Mouse (Mus musculus) neural tube, embryonic 11.5 days (tissue): ENCODE data around the gene Zfp53. TPM values are rescaled to one million over a fixed set of nuclear protein-coding genes. Genes with fewer than 3 reads are reported as not detected.
"Not testable (repeated sequence)": the region's sequence is repeated elsewhere in the genome, so short reads cannot be mapped to it uniquely, and the experiment has no call there.

Experiments used
- ATAC-seq: fragments of 200-750 bp; cut with Nextera tagmentation; 2 replicates; pipeline ENCODE4 v1.8.0; 2017; ENCODE audit warnings: moderate number of reproducible peaks, mild to moderate bottlenecking, moderate TSS enrichment, moderate library complexity; ENCODE audit not compliant: insufficient read depth, low FRiP score, low TSS enrichment
- DNase-seq: peaks from one replicate; pipeline ENCODE4 v3.0.0-alpha.2; 2015; ENCODE audit warnings: low spot score
- H3K27ac ChIP-seq: fragments of 300-500 bp; sonication (generic); 2 replicates; pipeline ENCODE4 v1.5.1; 2014; ENCODE audit warnings: low read depth, mild to moderate bottlenecking, low read length
- H3K27me3 ChIP-seq: fragments of 300-500 bp; sonication (generic); 2 replicates; pipeline ENCODE4 v1.6.1; 2014; ENCODE audit warnings: mild to moderate bottlenecking, low read length, mixed read lengths; ENCODE audit not compliant: control insufficient read depth, insufficient read depth
- H3K36me3 ChIP-seq: fragments of 300-500 bp; sonication (generic); 2 replicates; pipeline ENCODE4 v1.6.1; 2014; ENCODE audit warnings: mild to moderate bottlenecking, low read length, moderate library complexity, mixed read lengths; ENCODE audit not compliant: control insufficient read depth, insufficient read depth
- H3K4me1 ChIP-seq: fragments of 300-500 bp; sonication (generic); 2 replicates; pipeline ENCODE4 v1.6.1; 2014; ENCODE audit warnings: low read length, mixed read lengths; ENCODE audit not compliant: control insufficient read depth, insufficient read depth
- H3K4me2 ChIP-seq: fragments of 300-500 bp; sonication (generic); 2 replicates; pipeline ENCODE4 v1.6.1; 2014; ENCODE audit warnings: low read depth, mild to moderate bottlenecking, moderate library complexity
- H3K4me3 ChIP-seq: fragments of 300-500 bp; sonication (generic); 2 replicates; pipeline ENCODE4 v1.5.1; 2014; ENCODE audit warnings: low read depth, low read length
- H3K9ac ChIP-seq: fragments of 300-500 bp; sonication (generic); 2 replicates; pipeline ENCODE4 v1.6.1; 2014; ENCODE audit warnings: mild to moderate bottlenecking, low read length
- H3K9me3 ChIP-seq: fragments of 300-500 bp; sonication (generic); 2 replicates; pipeline ENCODE4 v1.6.1; 2016; ENCODE audit warnings: low read length; ENCODE audit not compliant: control insufficient read depth
- WGBS: fragments of 180-500 bp; shearing (Covaris S2); extraction: QIAGEN DNeasy Blood & Tissue Kit; methylation state at CpG from one replicate; pipeline ENCODE4 v1.1.7; 2014; 5-methylcytosine and 5-hydroxymethylcytosine counted together
- polyA plus RNA-seq: library from polyadenylated mRNA; unstranded; fragments of >200 nt; fragmentation: Nextera tagmentation; extraction: Ambion mirVana; gene quantifications from 2 replicates; pipeline ENCODE4 v1.2.1, GENCODE M21; 2014

Gene Zfp53
- 8.7 and 10.1 TPM in 2 replicates for polyA plus RNA-seq

GRCm38 (mm10) chr17:21488760-21489499, at the start of gene Zfp53:
Zfp53 (plus strand) TSS chr17:21488998.
- Histone ChIP-seq H3K4me3 (peak within 1 kb of the TSS; percentile 71), H3K27ac (peak within 1 kb of the TSS; percentile 68), H3K4me1 (no peaks in the 10 kb centered on the region), H3K4me2 (peak within 1 kb of the TSS; percentile 66), H3K9me3 (no peaks in the 10 kb centered on the region), H3K27me3 (no peaks in the 10 kb centered on the region), H3K9ac (peak within 1 kb of the TSS; percentile 72), H3K36me3 (no peaks in the 10 kb centered on the region)
- WGBS: 1% methylated on average over 34 of the region's 34 CpGs
- ATAC-seq: peak; percentile 100
- peak; percentile 83 for DNase-seq

GRCm38 (mm10) chr17:21449669-21450068, 39.1 kb upstream of the Zfp53 start:
- peak overlapping the region; percentile 58 for H3K4me3 ChIP-seq
- no peaks in the 10 kb centered on the region for H3K36me3 ChIP-seq
- no peaks in the 10 kb centered on the region for H3K9me3 ChIP-seq
- no peaks in the 10 kb centered on the region for H3K4me1 ChIP-seq
- no peaks in the 10 kb centered on the region for H3K27me3 ChIP-seq
- WGBS: 1% methylated on average over 3 of the region's 3 CpGs
- H3K4me2 ChIP-seq: peak overlapping the region; percentile 58
- ATAC-seq: peak; percentile 82
- DNase-seq: peak; percentile 78
- H3K9ac ChIP-seq: peak overlapping the region; percentile 48
- H3K27ac ChIP-seq: peak overlapping the region; percentile 46; the same call in 1 of the 2 replicates

GRCm38 (mm10) chr17:21450138-21450704, 38.6 kb upstream of the Zfp53 start, which contains the start of gene Zfp51:
Zfp51 (plus strand) TSS chr17:21450374.
- Histone ChIP-seq H3K4me3 (peak within 1 kb of the TSS; percentile 58), H3K27ac (peak within 1 kb of the TSS; percentile 46; the same call in 1 of the 2 replicates), H3K4me1 (no peaks in the 10 kb centered on the region), H3K9ac (peak within 1 kb of the TSS; percentile 48), H3K27me3 (no peaks in the 10 kb centered on the region), H3K9me3 (no peaks in the 10 kb centered on the region), H3K36me3 (no peaks in the 10 kb centered on the region), H3K4me2 (peak within 1 kb of the TSS; percentile 58)
- ATAC-seq (peak; percentile 100), DNase-seq (peak; percentile 85)
- WGBS: under 1% methylated on average over 26 of the region's 26 CpGs

GRCm38 (mm10) chr17:21463550-21463949, 25.2 kb upstream of the Zfp53 start:
- H3K4me1 ChIP-seq: no peaks in the 10 kb centered on the region
- no peaks in the 10 kb centered on the region for H3K9me3 ChIP-seq
- H3K9ac ChIP-seq: no peak overlapping the region
- no peak overlapping the region for H3K4me2 ChIP-seq
- DNase-seq: no peak
- H3K36me3 ChIP-seq: peaks cover 5% of the 10 kb centered on the region; the same call in 1 of the 2 replicates
- 97% methylated on average over 5 of the region's 5 CpGs for WGBS
- no peak overlapping the region for H3K4me3 ChIP-seq
- ATAC-seq: no peak
- H3K27ac ChIP-seq: no peak overlapping the region
- H3K27me3 ChIP-seq: no peaks in the 10 kb centered on the region

- ATAC-seq (no peak), DNase-seq (no peak)
- H3K9me3 ChIP-seq: no peaks in the 10 kb centered on the region
These were observed 16.7 kb upstream of the Zfp53 start for GRCm38 (mm10) chr17:21472032-21472652.

GRCm38 (mm10) chr17:21472653-21473307, 16.0 kb upstream of the Zfp53 start:
- H3K36me3 ChIP-seq: no peaks in the 10 kb centered on the region
- ATAC-seq (no peak), DNase-seq (no peak)
- no peaks in the 10 kb centered on the region for H3K4me1 ChIP-seq
- 75% methylated on average over 2 of the region's 2 CpGs for WGBS
- no peak overlapping the region for H3K9ac ChIP-seq
- no peaks in the 10 kb centered on the region for H3K9me3 ChIP-seq
- no peak overlapping the region for H3K27ac ChIP-seq
- H3K4me3 ChIP-seq: no peak overlapping the region
- H3K27me3 ChIP-seq: no peaks in the 10 kb centered on the region
- H3K4me2 ChIP-seq: no peak overlapping the region

More at GRCm38 (mm10) chr17:21472032-21472652, 16.7 kb upstream of the Zfp53 start:
- no peaks in the 10 kb centered on the region for H3K4me1 ChIP-seq
- no peaks in the 10 kb centered on the region for H3K27me3 ChIP-seq
- H3K4me2 ChIP-seq: no peak overlapping the region
- no peak overlapping the region for H3K9ac ChIP-seq
- no peak overlapping the region for H3K4me3 ChIP-seq
- H3K36me3 ChIP-seq: no peaks in the 10 kb centered on the region
- WGBS: 77% methylated on average over 3 of the region's 3 CpGs
- H3K27ac ChIP-seq: no peak overlapping the region

- Histone ChIP-seq H3K27me3 (no peaks in the 10 kb centered on the region), H3K4me2 (no peak overlapping the region), H3K9me3 (no peaks in the 10 kb centered on the region), H3K4me3 (no peak overlapping the region), H3K27ac (no peak overlapping the region), H3K36me3 (no peaks in the 10 kb centered on the region), H3K4me1 (no peaks in the 10 kb centered on the region), H3K9ac (no peak overlapping the region)
- DNase-seq (peak; percentile 13), ATAC-seq (no peak)
- 29% methylated on average over 14 of the region's 14 CpGs for WGBS
These were observed 15.2 kb upstream of the Zfp53 start for GRCm38 (mm10) chr17:21473362-21474190.

GRCm38 (mm10) chr17:21474729-21475128, 14.1 kb upstream of the Zfp53 start:
- H3K9me3 ChIP-seq, H3K9ac ChIP-seq, ATAC-seq, DNase-seq, H3K36me3 ChIP-seq, H3K27ac ChIP-seq, H3K4me3 ChIP-seq, H3K27me3 ChIP-seq, H3K4me2 ChIP-seq, H3K4me1 ChIP-seq: not testable (repeated sequence)
- 30% methylated on average over 9 of the region's 10 CpGs for WGBS
